Mouse (Mus musculus) adrenal gland, adult (tissue): Measurements from ENCODE around the gene Lgals9.

Experiments
- DNase-seq, 2 experiments: peaks; one replicate each; pipeline ENCODE4 v3.0.0; 2022 to 2023; ENCODE audit warnings: low spot score in 1 of 2; ENCODE audit not compliant: inconsistent age in 2 of 2

Lgals9 gene

GRCm38 (mm10) chr11:78978176-78979019 is 6.3 kb downstream of the Lgals9 start:
- DNase-seq, result no peak

GRCm38 (mm10) chr11:78976731-78977510 is 7.8 kb downstream of the Lgals9 start:
- DNase-seq, result no peak

GRCm38 (mm10) chr11:78973381-78974150 is 11.2 kb downstream of the Lgals9 start:
- peak in 1 of 2 experiments; percentile 50 for DNase-seq

- DNase-seq, result no peak
Measured at GRCm38 (mm10) chr11:78972811-78973351, 11.9 kb downstream of the Lgals9 start.

- DNase-seq, result no peak
Measured at GRCm38 (mm10) chr11:78972328-78972727, 12.4 kb downstream of the Lgals9 start.

GRCm38 (mm10) chr11:78971746-78972145 is 13.0 kb downstream of the Lgals9 start:
- no peak for DNase-seq

- DNase-seq, result no peak
Measured at GRCm38 (mm10) chr11:78971096-78971495, 13.7 kb downstream of the Lgals9 start.

GRCm38 (mm10) chr11:78968121-78968520 is 16.6 kb downstream of the Lgals9 start:
- no peak for DNase-seq

- DNase-seq, result peak; percentile 35 to 77
Measured at GRCm38 (mm10) chr11:78967371-78967770, 17.4 kb downstream of the Lgals9 start.

GRCm38 (mm10) chr11:78961221-78961620 is 23.5 kb downstream of the Lgals9 start:
- no peak for DNase-seq

GRCm38 (mm10) chr11:78959841-78960520 is 24.8 kb downstream of the Lgals9 start:
- DNase-seq, result no peak

- no peak for DNase-seq
Measured at GRCm38 (mm10) chr11:78959367-78959766, 25.4 kb downstream of the Lgals9 start.

GRCm38 (mm10) chr11:78956260-78956659 is 28.5 kb downstream of the Lgals9 start:
- DNase-seq, result peak; percentile 75 to 94

- DNase-seq, result peak; percentile 26 to 78
Measured at GRCm38 (mm10) chr11:78952467-78952866, 32.3 kb downstream of the Lgals9 start.

- DNase-seq, result peak; percentile 25 to 89
Measured at GRCm38 (mm10) chr11:78950365-78950764, 34.4 kb downstream of the Lgals9 start.

GRCm38 (mm10) chr11:78943083-78943482 is 41.7 kb downstream of the Lgals9 start:
- DNase-seq, result no peak

GRCm38 (mm10) chr11:78935178-78935577 is 49.6 kb downstream of the Lgals9 start:
- DNase-seq, result no peak

- DNase-seq, result no peak
Measured at GRCm38 (mm10) chr11:78934727-78935126, 50.0 kb downstream of the Lgals9 start.

- no peak for DNase-seq
Measured at GRCm38 (mm10) chr11:78934307-78934706, 50.4 kb downstream of the Lgals9 start.

GRCm38 (mm10) chr11:78929345-78929744 is 55.4 kb downstream of the Lgals9 start:
- DNase-seq, result peak; percentile 89 to 94
